Mouse (Mus musculus) midbrain, embryonic 16.5 days (tissue): ENCODE measurements around the gene Adamts9. TPM values are rescaled to one million over a fixed set of nuclear protein-coding genes. Genes with fewer than 3 reads are reported as not detected.
A peak's percentile ranks its signal among the peaks of the same experiment; 100 is the strongest.

Experiments used
- ATAC-seq: fragments of 200-750 bp; cut with Nextera tagmentation; 2 replicates; pipeline ENCODE4 v1.8.0; 2017; ENCODE audit warnings: moderate TSS enrichment
- H3K27ac ChIP-seq: fragments of 300-500 bp; sonication (generic); 2 replicates; pipeline ENCODE4 v1.5.1; 2014; ENCODE audit warnings: mild to moderate bottlenecking, low read length, mixed read lengths
- H3K27me3 ChIP-seq: fragments of 300-500 bp; sonication (generic); 2 replicates; pipeline ENCODE4 v1.6.1; 2014; ENCODE audit warnings: low read depth, low read length, mixed read lengths; ENCODE audit not compliant: control insufficient read depth, insufficient read depth
- H3K36me3 ChIP-seq: fragments of 300-500 bp; sonication (generic); 2 replicates; pipeline ENCODE4 v1.6.1; 2014; ENCODE audit warnings: mild to moderate bottlenecking, low read length, moderate library complexity, mixed read lengths; ENCODE audit not compliant: control insufficient read depth, insufficient read depth
- H3K4me1 ChIP-seq: fragments of 300-500 bp; sonication (generic); 2 replicates; pipeline ENCODE4 v1.6.1; 2014; ENCODE audit warnings: mild to moderate bottlenecking, low read length, mixed read lengths; ENCODE audit not compliant: control insufficient read depth, insufficient read depth
- H3K4me2 ChIP-seq: fragments of 300-500 bp; sonication (generic); 2 replicates; pipeline ENCODE4 v1.6.1; 2014; ENCODE audit warnings: mild to moderate bottlenecking, low read length, mixed read lengths
- H3K4me3 ChIP-seq: fragments of 300-500 bp; sonication (generic); 2 replicates; pipeline ENCODE4 v1.5.1; 2014; ENCODE audit warnings: low read depth, mild to moderate bottlenecking, low read length, moderate library complexity, mixed read lengths
- H3K9ac ChIP-seq: fragments of 300-500 bp; sonication (generic); 2 replicates; pipeline ENCODE4 v1.6.1; 2014; ENCODE audit warnings: low read depth, low read length, mixed read lengths
- H3K9me3 ChIP-seq: fragments of 300-500 bp; sonication (generic); replicated peaks from 2 replicates; pipeline ENCODE4 v1.6.1; 2014; ENCODE audit warnings: mild to moderate bottlenecking, low read length, mixed read lengths; ENCODE audit not compliant: control insufficient read depth, poor library complexity, severe bottlenecking
- WGBS: fragments of 180-500 bp; shearing (Covaris S2); extraction: QIAGEN DNeasy Blood & Tissue Kit; methylation state at CpG from one replicate; pipeline ENCODE4 v1.1.7; 2014; 5-methylcytosine and 5-hydroxymethylcytosine counted together
- polyA plus RNA-seq: library from polyadenylated mRNA; unstranded; fragments of >200 nt; fragmentation: Nextera tagmentation; extraction: Ambion mirVana; gene quantifications from 2 replicates; pipeline ENCODE4 v1.2.1, GENCODE M21; 2015

The Adamts9 gene
- polyA plus RNA-seq, 1 experiment from 2014 or later, result 1.3 TPM

DNA sequence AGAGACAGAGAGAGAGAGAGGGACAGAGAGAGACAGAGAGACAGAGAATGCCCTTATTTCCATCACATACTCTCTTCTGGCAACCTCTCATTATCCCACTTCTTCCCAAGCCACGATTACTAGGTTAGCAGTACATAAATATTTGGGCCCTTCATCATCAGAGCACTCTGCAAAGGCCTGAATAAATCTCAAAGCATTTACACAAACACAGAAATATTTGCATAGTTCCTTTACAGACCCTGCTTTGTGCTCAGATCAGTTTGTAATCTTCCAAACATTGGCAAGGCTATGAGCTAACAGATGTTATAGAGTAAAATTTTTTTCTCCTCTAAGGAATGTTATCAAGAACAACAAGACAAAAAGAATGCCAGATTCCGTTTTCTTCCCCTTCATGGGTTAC is 38.8 kb downstream of the Adamts9 start:
- H3K9ac ChIP-seq, result no peak overlapping the region
- ATAC-seq, result no peak
- H3K27ac ChIP-seq, result no peak overlapping the region
- H3K4me2 ChIP-seq, result no peak overlapping the region
- H3K27me3 ChIP-seq, result no peaks in the 10 kb centered on the region
- H3K36me3 ChIP-seq, result no peaks in the 10 kb centered on the region
- no peaks in the 10 kb centered on the region for H3K4me1 ChIP-seq
- WGBS, result 65% methylated on average over 2 of the region's 2 CpGs
- no peak overlapping the region for H3K4me3 ChIP-seq
- H3K9me3 ChIP-seq, result no peaks in the 10 kb centered on the region

DNA sequence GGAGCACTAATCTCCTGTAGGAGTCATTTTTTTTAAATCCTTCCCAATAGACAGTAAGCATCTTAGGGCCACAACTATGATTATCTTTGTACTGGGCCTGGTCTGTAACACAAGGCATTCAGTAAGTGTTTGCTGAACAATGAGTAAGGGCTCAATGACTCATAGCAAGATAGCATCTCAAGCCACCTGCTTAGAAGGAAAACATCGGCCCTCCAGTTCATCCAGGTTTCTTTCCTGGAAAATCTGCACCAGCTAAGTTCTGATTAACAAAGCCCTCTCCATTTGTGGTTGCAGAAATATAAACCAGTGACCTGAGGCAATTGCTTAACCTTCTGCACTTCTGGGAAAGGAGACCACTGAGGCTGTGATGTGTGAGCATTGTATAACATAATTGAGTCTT is 39.3 kb downstream of the Adamts9 start:
- Histone ChIP-seq H3K4me3 (no peak overlapping the region), H3K9me3 (no peaks in the 10 kb centered on the region), H3K36me3 (no peaks in the 10 kb centered on the region), H3K4me2 (no peak overlapping the region), H3K9ac (no peak overlapping the region), H3K4me1 (no peaks in the 10 kb centered on the region), H3K27ac (no peak overlapping the region), H3K27me3 (no peaks in the 10 kb centered on the region)
- WGBS, result 80% methylated on average over 1 of the region's 1 CpGs
- no peak for ATAC-seq

DNA sequence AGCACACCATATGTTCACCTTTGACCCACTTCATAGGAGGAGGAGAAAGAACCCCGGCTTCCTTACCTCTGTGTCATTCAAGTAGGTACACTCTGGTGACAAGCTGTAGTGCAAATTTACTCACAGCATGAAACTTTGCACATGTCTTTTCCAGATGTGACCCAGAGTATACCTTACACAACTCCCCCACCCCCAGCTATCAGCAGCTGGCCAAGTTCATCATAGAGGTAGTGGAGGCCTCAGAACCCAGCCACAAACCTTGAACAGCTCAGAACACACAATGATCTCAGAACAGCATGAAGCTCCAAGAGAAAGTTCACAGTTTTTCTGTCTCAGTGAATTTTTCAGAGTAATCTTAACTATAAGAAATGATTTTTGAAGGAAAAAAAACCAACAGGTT is 51.8 kb downstream of the Adamts9 start:
- Histone ChIP-seq H3K27ac (no peak overlapping the region), H3K36me3 (no peaks in the 10 kb centered on the region), H3K4me3 (no peak overlapping the region), H3K4me2 (no peak overlapping the region), H3K27me3 (no peaks in the 10 kb centered on the region), H3K4me1 (no peaks in the 10 kb centered on the region), H3K9ac (no peak overlapping the region), H3K9me3 (no peaks in the 10 kb centered on the region)
- 86% methylated on average over 1 of the region's 1 CpGs for WGBS
- ATAC-seq, result no peak

DNA sequence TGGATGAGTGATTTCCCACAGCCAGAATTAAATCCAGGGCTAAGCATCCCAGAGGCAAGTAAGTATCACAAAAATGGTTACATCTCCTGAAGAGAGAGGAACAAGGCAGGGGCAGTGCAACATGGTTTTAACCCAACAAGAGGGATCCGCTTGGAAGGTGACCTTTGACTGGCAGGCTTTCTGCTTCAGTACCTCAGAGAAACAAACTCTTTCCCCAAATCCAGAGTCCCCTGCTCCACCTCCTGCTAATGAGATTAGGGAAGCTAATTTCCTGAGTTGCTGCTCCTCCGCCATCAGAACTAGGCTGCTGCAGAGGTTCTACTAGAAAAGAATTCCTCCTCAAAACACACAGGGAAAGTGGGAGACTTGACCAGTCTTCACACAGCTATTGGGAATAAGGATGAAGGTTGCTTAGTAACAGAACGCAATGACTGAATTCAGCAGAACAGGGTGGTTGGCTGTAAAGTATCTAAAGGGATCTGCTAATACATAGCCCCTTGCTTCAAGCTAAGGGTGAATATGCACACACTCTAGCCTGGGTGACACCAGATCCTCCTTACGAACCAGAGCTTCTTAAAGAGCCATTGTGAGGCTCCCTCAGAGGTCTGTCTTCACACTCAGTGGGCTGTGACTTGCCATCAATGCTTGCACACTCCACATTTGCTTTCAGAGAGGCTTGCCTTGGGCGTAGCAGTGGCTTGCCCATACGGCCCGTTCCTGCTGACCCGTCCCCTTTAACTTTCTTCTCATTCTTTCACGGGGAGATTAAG is 60.0 kb downstream of the Adamts9 start:
- H3K36me3 ChIP-seq, result no peaks in the 10 kb centered on the region
- H3K27ac ChIP-seq, result no peak overlapping the region
- no peaks in the 10 kb centered on the region for H3K9me3 ChIP-seq
- no peak overlapping the region for H3K4me2 ChIP-seq
- ATAC-seq, result peak; percentile 66
- 13% methylated on average over 9 of the region's 9 CpGs for WGBS
- no peak overlapping the region for H3K9ac ChIP-seq
- no peaks in the 10 kb centered on the region for H3K27me3 ChIP-seq
- no peak overlapping the region for H3K4me3 ChIP-seq
- peaks cover 8% of the 10 kb centered on the region; the same call in 1 of the 2 replicates for H3K4me1 ChIP-seq

DNA sequence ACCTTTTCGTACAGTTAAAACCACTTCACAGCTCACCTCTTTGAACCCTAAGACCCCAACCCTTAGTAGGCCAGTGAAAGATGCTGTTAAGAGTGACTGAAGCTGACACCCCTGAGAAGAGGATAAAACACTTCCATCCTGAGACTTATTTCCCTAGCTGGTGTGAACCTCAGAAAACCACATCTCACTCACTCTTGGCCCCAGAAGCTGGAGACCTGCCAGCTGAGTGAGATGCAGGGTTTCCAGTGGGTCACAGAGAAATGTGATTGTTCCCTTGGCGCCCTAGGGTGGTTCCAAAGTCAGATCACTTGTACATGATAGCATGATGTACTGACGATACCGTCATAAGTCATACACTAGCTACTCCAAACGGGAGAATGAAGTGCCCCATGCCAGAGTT is 60.8 kb downstream of the Adamts9 start:
- H3K36me3 ChIP-seq, result no peaks in the 10 kb centered on the region

DNA sequence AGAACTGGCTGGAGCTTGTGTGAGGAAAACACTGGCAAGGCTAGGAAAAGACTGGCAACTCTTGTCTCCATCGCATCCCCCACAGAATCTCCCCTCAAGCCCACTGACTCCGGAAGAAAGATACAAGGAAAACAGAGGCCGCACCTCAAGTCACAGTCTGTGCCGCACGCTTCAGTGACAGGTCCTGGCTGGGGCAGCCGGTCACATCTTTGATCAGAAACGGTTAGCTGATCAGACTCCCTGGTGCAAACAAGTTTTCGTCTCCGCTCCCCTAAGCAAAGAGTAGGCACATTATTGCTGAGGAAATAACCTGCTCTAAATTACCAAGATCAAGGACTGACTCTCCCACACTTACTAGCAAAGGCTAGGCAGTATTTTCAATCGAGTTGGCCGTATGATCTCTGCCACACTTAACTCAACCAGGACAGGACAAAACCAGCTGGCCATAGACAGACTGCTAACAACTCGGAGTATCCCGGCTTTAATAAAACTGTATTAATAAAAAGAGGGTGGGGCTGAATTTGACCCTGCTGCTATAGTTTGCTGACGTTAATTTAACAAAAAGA is 63.5 kb downstream of the Adamts9 start:
- H3K4me3 ChIP-seq, result no peak overlapping the region
- H3K27ac ChIP-seq, result no peak overlapping the region
- 68% methylated on average over 14 of the region's 14 CpGs for WGBS
- no peak overlapping the region for H3K9ac ChIP-seq
- no peaks in the 10 kb centered on the region for H3K9me3 ChIP-seq
- ATAC-seq, result no peak
- no peaks in the 10 kb centered on the region for H3K36me3 ChIP-seq
- H3K4me2 ChIP-seq, result no peak overlapping the region
- no peaks in the 10 kb centered on the region for H3K27me3 ChIP-seq
- peaks cover 8% of the 10 kb centered on the region; the same call in 1 of the 2 replicates for H3K4me1 ChIP-seq

More for the DNA sequence above, 60.8 kb downstream of the Adamts9 start:
- no peak overlapping the region for H3K4me3 ChIP-seq
- no peak overlapping the region for H3K4me2 ChIP-seq
- no peak for ATAC-seq
- no peaks in the 10 kb centered on the region for H3K9me3 ChIP-seq
- WGBS, result 70% methylated on average over 5 of the region's 5 CpGs
- peaks cover 8% of the 10 kb centered on the region; the same call in 1 of the 2 replicates for H3K4me1 ChIP-seq
- H3K27ac ChIP-seq, result no peak overlapping the region
- no peaks in the 10 kb centered on the region for H3K27me3 ChIP-seq
- no peak overlapping the region for H3K9ac ChIP-seq

DNA sequence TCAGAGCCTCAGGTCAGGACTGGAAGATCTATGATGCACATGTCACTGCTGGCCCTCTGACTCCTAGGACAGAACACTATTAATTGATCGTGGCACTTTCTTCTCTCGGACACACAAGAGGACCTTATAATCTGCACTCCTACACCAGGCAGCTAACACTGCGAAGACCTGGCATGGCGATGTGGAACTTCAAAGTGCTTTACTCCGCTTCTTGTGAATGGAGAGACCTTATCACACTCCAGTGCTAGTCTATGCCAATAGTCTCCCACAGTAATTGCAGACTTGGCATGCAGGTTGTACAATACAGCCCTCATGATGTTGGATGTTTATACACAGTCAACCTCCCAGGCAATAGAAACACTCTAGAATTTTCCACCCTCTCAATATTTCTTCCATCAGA is 64.5 kb downstream of the Adamts9 start:
- Histone ChIP-seq H3K36me3 (no peaks in the 10 kb centered on the region), H3K27me3 (no peaks in the 10 kb centered on the region), H3K9me3 (no peaks in the 10 kb centered on the region), H3K4me1 (peaks cover 7% of the 10 kb centered on the region; the same call in 1 of the 2 replicates), H3K9ac (no peak overlapping the region), H3K4me2 (no peak overlapping the region), H3K4me3 (no peak overlapping the region), H3K27ac (no peak overlapping the region)
- ATAC-seq, result no peak
- WGBS, result 85% methylated on average over 5 of the region's 5 CpGs

DNA sequence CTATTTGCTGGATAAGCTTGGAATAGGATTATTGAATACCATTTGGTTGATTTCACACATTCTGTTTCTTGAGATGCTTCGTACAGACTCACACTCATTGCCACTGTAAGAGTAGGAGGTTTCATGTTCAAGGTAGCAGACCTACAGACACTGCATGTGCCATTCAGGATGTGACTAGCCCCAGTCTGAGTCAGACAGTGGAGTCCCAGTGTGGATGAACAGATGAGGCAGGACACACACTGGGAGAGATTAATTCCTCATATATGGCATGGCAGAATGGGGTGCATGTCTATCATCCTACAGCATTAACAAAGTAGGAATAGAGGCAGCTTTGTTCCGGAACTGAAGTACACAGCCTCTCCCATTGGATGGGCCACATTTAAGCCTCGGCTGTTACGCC is 66.1 kb downstream of the Adamts9 start:
- WGBS, result 96% methylated on average over 4 of the region's 4 CpGs
- no peak for ATAC-seq
- H3K36me3 ChIP-seq, result no peaks in the 10 kb centered on the region
- no peak overlapping the region for H3K27ac ChIP-seq
- H3K4me2 ChIP-seq, result no peak overlapping the region
- no peak overlapping the region for H3K4me3 ChIP-seq
- H3K27me3 ChIP-seq, result no peaks in the 10 kb centered on the region
- no peaks in the 10 kb centered on the region for H3K4me1 ChIP-seq
- no peak overlapping the region for H3K9ac ChIP-seq
- H3K9me3 ChIP-seq, result no peaks in the 10 kb centered on the region

DNA sequence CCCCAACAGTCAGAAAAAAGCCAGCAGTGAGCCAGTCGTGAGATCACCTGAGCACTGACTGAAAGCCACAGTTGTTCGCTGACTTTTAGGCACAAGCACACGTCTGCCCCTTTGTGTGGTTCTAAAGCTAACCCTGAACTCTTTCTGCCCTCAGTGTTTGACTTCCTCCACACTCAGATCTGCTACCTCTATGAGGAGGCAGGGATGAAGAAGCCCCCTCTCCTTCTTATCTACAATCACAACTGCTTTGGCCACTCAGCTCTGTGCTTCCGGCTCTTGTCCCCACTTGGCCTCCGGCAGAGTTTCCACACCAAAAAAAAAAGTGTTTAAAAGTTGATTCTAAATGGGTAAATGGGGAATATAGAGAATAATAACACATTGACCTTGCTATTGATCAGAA is 67.2 kb downstream of the Adamts9 start:
- Histone ChIP-seq H3K9ac (no peak overlapping the region), H3K27me3 (no peaks in the 10 kb centered on the region), H3K9me3 (no peaks in the 10 kb centered on the region), H3K27ac (no peak overlapping the region), H3K4me2 (no peak overlapping the region), H3K4me1 (no peaks in the 10 kb centered on the region), H3K36me3 (no peaks in the 10 kb centered on the region), H3K4me3 (no peak overlapping the region)
- no peak for ATAC-seq
- 87% methylated on average over 5 of the region's 5 CpGs for WGBS
